Mouse (Mus musculus) spleen, adult 12 weeks (tissue): Measurements from ENCODE around the gene Olfr1475.
"Not testable (repeated sequence)": the region's sequence is repeated elsewhere in the genome, so short reads cannot be mapped to it uniquely, and the experiment has no call there.

Experiments used
- DNase-seq: peaks from one replicate; pipeline ENCODE4 v3.0.0; 2022; ENCODE audit warnings: low spot score

Gene Olfr1475

GRCm38 (mm10) chr19:13480096-13480495 is at the start of gene Olfr1475:
Gene Olfr1475, minus strand, starts transcription at chr19:13480196.
- DNase-seq: no peak

DNA sequence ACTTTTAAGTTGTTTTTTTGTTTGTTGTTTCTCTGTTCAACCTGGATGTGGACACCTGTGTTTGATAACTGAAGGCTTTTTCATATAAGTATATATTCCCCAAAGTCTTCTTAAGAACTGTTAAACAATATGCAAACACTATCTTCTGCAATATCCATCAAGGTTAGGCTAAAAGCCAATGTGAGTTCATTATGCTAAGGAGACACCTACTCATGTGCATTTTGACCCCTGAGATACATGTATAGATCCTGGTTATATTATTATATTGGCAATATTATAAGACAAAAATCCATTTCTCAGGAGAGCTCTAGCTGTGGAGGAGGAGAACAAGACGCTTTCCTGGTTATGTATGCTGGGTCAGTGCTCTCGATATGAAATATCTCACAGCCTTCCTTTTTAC is 47.6 kb upstream of the Olfr1475 start, which contains the start of gene Olfr1480:
Gene Olfr1480, plus strand, starts transcription at position 301 of the 400 bp plus-strand sequence.
- no peak for DNase-seq

- DNase-seq: no peak
Measured at GRCm38 (mm10) chr19:13500246-13500645, 20.2 kb upstream of the Olfr1475 start, which contains the start of gene Olfr1477. Gene Olfr1477, plus strand, starts transcription at chr19:13500546.

- DNase-seq: not testable (repeated sequence)
Measured at GRCm38 (mm10) chr19:13469265-13469664, 10.7 kb downstream of the Olfr1475 start, which contains the start of gene Olfr1474. Gene Olfr1474, plus strand, starts transcription at chr19:13469565.

GRCm38 (mm10) chr19:13455986-13456385 is 24.0 kb downstream of the Olfr1475 start, which contains the start of gene Olfr1472:
Gene Olfr1472, minus strand, starts transcription at chr19:13456086.
- DNase-seq: no peak

- DNase-seq: not testable (repeated sequence)
Measured at GRCm38 (mm10) chr19:13443109-13443508, 36.9 kb downstream of the Olfr1475 start, which contains the start of gene Olfr1471. Gene Olfr1471, plus strand, starts transcription at chr19:13443409.
